Mouse (Mus musculus) gastrocnemius, adult 8-10 months (tissue): Measurements from ENCODE around the gene Clasp2. TPM values are rescaled to one million over a fixed set of nuclear protein-coding genes. Genes with fewer than 3 reads are reported as not detected.
"Not testable (repeated sequence)": the region's sequence is repeated elsewhere in the genome, so short reads cannot be mapped to it uniquely, and the experiment has no call there.

Experiments
- DNase-seq, 2 experiments: peaks; one replicate each; pipeline ENCODE4 v3.0.0; 2022; ENCODE audit warnings: low spot score in 2 of 2
- total RNA-seq, 4 experiments: library from RNA; stranded (reverse); gene quantifications; 2 replicates each; pipeline ENCODE4 v1.2.4; 2022

Clasp2 gene
- 10 to 100 TPM; 44.7 to 45.6 (median 44.9) TPM for total RNA-seq

DNA sequence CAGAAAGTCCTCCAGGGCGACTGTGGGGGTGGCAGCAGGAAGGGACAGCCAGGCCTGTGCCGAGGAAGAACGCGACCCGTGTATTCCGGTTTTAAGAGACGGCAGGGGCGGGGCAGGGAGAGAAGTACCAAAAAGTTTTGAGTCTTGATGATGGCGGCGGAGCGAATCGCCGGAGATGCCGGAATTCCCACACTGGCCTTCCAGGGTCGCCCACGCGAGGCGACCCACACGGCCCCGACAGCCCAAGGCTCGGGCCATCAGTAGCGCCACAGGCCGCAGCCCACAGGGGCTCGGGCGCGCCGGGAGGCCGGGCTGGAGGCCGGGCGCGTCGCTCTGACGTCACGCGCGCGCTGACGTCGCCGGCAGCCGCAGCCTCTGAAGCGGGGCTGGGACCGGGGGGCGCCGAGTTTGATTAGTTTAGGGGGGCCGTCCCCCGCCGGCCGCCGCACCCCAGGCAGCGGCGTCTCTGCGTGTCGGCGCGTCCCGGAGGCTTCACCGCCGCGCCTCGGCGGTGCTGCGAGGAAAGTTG is at the start of gene Clasp2:
Clasp2 (plus strand) TSS at position 366 of the 529 bp plus-strand sequence.
- peak; percentile 48 to 59 for DNase-seq

DNA sequence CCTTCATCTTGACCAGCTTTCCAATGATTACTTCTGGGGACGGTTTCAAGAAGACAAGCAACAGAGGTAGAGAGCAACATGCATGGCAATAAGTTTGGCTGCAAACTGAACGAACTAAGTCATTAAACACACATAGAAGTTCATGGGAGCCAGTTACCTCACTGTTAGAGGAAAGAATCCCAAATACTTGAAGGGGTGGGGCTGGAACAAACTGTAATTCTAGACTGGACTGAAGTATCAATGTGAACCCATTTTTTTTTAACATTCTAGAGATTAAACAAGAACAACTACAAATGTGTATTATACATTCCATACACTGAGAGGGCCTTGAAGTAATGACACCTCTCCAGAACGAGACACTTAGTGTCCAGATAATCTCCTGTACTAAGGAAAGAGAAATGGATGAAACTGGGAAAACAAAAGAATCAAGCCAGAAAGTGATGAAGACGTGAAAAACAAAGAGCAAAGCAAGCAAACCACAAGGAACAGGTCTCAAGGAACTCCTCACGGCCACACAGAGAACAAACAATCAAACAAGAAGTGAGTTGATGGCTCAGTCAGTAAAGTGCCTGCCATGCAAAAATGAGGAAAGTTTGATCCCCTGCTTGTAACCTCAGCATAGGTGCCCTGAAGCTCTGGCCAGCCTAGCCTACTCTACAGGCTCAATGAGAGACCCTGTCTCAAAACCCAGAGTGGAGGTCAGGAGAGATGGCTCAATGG is 39.7 kb upstream of the Clasp2 start:
- DNase-seq, result no peak

DNA sequence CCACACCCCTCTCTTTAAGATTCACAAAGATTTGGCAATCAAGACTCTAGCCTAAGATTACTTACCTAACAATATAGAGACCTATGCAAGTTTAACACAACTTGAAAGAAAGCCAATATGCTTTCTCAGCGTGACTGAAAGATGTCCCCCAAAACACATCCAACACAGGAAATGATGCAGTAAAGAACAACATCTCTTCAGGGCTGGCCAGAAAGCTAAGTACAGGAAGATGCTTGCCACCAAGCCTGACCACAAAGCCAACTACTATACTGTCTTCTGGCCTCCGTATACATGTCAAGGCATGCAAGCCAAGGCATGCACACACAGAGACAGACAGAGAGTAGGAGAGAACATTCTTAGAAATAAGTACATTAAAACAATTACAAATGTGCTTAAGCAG is 35.2 kb upstream of the Clasp2 start:
- DNase-seq, result no peak

DNA sequence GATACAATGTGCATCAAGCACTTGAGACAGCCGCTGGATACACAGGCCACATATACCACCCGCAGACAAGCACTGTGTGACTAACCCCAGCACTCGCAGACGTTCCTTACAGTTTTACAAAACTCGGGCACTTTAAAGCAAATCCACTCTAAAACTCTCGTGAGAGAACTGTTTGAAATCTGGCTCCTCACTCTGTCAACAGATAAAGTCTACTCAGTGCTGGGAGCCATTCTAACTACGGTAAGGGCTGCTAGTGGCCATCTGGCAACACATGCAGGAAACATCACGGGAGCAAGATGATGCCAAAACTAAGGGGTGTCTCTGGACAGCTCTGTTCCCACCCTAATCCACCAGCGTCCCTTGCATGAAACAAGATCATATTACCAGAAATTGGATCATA is 34.4 kb upstream of the Clasp2 start:
- no peak for DNase-seq

DNA sequence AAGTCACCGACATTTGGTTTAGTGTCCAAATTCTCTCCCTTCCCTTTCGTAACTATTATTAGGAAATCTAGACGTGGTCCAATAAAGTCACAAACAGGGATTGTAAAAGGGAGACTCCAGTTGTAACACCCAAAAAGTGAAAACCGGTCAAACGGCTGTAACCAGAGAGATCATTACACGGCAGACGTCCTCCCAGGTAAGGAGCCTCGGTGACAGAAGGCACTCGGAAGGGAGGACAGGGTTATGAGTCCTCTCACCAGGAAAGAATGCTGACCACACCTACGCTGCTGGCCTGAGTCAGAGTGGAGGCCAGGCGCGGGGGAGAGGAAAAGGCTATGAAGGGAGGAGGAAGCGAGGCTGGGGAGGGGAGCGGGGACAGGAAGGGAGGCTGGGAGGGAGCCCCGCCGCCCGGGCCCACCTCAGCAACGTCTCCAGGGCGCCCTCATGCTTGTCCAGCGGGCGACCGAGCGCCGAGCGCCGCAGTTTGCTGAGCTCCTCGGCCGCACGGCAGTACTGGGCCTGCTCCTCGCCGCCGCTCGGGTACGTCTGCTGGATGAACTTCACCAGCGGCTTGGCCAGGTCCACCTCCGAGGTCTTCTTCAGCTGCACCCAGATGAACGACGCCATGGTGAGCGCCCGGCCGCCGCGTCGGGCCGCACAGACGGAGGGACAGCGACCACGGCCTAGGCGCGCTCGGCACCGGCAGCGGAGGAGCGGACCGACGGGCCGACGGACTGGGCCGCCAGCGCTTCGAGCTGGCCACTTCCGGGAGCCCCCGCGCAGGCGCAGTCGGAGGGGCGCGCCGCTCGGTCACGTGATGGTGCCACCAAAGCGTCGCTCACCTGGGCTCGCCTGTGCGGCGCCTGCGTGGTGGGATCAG is 33.6 kb upstream of the Clasp2 start, which contains the start of gene Pdcd6ip:
Pdcd6ip (minus strand) TSS at position 779 of the 880 bp plus-strand sequence.
- DNase-seq, result peak; percentile 85 to 87

DNA sequence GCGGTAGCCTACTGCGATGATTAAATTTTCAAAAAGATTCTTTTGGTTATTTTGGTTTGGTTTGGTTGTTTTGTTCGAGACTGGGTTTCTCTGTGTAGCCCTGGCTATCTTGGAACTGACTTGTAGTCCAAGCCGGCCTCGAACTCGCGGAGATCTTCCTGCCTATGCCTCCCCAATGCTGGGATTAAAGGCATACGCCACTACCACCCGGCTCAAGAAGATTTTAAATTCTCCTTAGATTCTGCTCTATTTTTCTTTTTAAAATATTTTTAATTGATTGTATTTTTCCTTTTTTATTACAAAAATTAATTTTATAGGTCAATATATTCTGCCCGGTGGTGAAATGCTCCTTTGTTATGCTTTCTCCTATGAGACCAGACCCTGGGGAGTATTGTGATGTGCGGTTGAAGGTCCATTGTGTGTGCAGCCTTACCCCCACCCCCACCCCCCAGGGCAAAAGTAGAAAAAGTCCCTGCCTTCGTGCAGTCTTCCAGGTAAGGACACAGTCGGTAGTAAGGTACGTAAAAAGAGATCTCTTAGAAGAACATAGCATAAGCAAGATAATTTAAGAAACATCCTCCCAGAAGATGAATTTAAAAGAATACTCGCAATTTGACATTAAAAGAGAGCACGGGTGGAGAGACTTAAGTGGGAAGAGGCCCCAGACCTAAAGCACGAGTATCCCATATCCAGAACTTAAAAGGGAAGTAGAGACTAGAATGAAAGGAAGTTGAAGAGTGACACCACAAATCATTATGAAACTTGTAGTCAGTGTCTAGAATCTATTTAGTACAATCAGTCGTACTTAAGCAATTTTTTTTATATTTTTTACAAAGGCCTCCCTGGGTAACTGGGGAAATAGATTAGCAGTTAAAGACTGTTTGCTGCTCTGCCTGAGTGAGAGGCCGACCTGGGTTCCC is 32.7 kb upstream of the Clasp2 start:
- no peak for DNase-seq

DNA sequence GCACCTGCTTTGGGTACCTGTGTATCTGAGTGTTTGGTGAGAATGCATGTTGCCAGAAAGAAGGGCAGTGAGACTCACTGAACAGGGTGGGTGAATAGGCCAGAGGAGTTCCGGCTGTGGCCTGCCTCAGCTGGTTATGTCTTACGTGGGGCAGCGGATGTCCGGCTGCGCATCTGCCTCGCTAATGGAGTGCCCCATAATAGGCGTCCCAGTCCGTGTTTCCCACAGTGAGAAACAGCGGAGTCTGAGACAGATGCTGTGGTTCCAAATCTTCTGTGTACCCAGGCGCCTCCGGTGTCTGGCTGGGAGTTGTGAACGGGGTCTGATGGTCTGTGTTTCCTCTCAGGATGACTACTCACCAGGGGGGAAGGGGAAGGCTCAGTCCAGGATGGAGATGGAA is 30.4 kb upstream of the Clasp2 start:
- no peak for DNase-seq

DNA sequence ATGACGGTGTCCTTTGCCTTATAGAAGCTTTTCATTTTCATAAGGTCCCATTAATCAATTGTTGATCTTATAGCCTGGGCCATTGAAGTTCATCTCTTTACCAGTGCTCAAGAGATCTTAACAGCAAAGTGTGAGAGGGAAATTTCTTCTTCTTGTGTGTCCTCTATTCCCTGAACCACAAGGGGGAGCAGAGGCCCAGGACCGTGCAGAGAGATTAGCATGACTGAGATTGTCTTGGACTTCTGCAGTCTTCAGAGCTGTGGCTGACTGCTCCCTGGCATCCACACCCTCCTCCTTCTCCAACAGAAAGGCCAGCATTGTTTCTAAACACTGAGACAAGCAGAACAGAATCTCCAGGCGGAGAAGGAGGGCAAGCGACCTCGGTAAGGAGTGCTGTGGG is 22.2 kb upstream of the Clasp2 start:
- no peak for DNase-seq

DNA sequence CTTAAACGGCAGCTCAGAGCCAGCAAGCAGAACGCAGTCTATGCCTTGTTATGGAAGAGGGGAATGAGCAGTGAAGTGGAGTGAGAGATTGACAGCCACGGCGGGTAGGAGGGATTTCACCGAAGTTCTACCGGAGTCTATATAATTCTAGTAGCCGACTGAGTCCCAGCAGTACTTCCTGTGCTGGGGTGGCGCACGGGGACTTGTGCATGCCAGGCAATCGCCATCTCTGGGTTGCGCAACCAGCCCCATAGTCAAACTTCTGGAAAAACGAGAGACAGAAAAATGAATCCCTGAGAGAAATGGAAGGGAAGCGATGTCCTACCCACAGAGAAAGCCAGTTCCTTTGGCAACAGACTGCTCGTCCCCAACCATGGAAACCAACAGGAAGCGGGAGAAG is 16.6 kb upstream of the Clasp2 start:
- no peak for DNase-seq

DNA sequence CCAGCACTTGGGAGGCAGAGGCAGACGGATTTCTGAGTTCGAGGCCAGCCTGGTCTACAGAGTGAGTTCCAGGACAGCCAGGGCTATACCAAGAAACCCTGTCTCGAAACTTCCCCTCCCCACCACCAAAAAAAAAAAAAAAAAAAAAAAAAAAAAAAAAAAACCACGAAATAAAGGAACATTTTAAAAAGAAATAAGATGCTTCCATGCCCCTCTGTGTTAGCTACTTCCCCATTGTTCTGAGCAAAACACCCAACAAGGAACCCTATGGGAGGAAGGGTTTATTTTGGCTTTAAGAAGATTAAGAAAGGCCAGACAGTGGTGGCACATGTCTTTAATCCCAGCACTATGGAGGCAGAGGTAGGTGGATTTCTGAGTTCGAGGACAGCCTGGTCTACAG is 15.7 kb upstream of the Clasp2 start:
- not testable (repeated sequence) for DNase-seq

DNA sequence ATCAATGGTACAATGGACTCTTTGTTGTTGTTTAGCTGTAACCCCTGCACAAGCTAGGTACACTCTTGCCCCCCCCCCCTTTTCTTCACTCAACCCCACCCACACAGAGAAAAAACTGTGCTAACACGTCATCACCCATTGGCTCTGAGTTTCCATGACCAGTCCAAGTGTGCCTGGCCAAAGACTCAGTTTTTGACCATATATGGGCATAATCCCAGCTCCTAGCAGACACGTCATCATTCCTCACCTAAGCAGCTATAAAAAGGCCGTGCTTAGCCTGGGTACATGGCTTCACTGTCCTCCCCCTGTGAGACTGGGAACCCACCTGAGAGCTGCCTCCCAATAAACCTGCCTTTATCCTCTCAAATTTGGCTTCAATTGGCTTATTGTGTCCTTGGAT is 15.1 kb upstream of the Clasp2 start:
- DNase-seq, result no peak

DNA sequence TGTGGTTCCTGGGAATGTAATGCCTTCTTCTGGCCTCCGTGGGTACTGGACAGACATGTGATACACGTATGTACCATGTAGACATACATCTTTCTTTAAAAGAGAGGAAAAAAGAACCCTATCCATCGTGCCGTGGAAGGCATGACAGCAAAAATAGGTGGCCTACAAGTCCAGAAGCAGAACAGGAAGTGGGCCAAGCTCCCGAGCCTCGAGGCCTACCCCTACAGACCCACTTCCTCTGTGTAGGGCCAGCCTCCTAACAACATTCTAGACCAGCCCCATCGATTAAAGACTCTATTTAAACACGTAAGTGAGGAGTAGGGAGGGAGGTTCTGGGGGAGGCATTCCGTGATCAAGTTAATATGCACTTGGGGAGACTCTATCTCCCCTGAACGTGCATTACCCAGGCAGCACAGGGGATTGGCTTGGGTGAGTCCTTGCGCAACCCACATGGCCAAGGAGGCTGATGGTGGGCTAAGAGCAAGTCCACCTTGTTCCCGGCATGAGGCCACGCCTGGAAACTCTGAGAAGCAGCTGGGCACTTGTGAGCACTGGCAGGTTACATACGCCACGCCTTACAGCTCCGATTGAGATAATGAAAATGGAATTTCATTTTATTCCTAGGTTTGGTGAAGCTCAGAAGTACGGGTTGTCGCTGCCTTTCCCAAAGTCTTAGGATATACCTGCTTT is 14.1 kb upstream of the Clasp2 start:
- DNase-seq, result no peak

DNA sequence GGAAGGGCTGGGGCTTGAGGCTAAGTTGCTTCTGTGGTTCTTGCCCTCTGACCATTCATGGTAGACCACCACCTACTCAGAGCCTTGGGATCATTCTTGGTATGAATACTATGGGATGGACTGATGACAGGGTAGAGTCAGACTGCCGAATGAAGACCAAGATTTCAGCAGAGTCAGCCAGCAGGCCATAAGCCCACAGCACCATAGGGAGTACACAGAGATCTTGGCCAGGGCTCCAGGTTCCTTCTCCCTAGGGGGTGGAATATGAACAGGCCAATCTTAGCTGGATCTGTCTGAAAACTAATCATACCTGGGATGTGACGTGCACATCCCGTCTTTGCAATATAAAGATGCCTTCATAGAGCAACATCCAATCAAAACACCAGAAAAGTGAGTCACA is 9.7 kb upstream of the Clasp2 start:
- DNase-seq, result no peak

DNA sequence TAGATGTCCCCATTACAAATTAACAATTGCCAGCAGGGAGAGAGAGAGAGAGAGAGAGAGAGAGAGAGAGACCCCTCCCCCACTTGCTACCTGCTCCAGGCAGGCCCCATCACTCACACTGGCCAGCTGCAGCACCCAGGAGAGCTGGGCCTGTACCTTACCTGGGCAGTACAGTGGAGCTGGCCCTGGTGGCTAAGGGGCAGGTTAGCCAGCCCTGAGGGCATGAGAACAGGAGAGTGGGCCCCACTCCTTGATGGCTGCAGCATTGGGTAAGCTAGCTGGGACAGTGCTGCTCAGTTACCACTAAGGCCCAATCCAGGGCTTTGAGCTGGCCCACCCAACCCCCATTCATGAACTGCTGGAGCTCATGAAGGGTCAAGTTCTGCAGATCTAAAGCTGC is 5.4 kb upstream of the Clasp2 start:
- DNase-seq, result no peak

DNA sequence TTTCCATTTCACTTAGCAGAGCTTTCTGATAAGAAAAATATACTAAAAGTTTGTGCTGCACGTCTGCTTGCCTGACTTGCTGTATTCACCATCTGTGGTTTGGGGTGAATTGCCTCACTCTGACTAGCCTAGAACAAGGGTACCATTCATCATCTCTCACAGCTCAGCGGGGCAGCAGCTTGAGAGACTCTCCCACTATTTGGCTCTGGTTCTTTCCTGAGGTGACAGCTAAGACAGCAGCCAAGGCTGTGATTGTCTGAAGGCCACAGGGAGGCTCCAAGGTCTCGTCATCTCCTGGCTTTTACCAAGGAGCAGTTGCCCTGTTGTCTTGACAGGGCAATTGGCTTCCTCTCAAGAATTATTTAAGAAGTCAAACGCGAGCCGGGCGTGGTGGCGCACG is 3.3 kb upstream of the Clasp2 start:
- DNase-seq, result no peak

DNA sequence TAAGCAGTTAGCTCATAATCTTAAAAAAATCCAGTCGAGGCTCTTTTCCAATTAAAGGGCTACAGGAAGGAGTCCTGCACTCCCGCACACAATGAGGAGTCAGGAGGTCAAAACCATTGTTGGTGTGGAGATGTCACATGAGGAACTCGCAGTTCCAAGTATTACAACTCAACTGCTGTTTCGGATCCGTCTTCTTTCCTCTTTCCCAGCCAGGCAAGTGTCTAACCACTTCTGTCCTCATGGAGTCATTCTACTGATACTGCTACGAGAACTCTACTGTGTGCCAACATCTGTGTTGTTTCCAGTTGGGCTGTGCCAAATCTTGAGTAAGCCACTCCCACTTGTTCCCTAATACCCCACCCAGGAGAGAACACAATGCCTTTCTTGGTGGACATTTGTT is 2.3 kb upstream of the Clasp2 start:
- DNase-seq, result no peak

DNA sequence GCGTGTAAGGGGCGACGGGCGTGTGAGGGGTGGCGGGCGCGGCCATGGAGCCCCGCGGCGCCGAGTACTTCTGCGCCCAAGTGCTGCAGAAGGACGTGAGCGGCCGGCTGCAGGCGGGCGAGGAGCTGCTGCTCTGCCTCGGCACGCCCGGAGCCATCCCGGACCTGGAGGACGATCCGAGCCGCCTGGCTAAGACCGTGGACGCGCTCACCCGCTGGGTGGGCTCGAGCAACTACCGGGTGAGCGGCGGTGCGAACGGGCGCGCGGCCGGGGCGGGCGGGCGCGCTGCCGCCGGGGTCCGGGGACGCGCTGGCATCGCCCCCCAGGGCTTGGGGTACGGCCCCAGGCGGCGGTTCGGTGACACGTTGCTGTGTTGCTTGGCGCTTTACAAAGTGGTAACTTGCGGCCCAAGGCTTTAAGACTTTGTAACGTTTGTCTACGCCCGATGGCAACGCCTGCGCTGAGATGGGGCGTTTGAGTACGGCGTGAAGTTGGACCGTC is 414 bp downstream of the Clasp2 start:
- DNase-seq, result peak in 1 of 2 experiments; percentile 17

DNA sequence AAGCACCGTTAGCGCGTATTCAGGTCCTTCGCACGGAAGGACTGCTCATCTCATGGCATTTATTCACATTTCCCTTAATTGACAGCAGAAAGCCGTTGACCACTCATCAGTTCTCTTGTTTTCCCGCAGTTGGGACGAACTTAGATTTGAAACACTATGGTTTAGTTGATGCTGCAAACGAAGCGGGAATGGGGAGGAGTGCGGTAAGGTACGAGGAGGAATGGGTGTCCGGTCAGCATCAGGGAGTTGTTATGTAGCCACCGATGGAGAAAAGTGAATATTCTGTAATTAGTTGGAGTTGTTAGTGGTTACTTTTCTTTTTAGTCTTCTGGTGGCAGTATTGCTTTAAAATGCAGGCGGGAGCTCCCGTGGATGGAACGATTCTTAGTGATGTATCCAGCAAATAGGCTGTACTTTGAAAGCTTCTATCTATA is 1.1 kb downstream of the Clasp2 start:
- DNase-seq, result no peak

DNA sequence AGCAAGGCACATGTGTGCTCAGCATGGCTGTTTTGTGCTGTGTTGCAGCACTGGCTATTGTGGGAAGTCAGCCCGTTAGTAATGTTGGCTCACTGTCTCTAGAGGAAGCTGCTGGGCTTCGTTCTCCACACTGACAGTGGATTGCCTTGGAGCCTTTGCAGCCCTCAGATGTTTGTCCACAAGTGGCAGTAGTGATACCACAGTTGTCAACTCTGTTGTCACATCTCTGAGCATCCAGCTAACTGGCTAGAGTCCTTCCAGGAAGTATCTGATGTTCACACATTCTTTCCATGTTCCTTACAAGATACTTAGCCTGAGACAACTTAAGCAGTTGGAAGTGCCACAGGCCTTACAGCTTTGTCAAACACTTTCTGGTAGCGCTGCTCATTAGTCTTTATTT is 2.0 kb downstream of the Clasp2 start:
- no peak for DNase-seq

DNA sequence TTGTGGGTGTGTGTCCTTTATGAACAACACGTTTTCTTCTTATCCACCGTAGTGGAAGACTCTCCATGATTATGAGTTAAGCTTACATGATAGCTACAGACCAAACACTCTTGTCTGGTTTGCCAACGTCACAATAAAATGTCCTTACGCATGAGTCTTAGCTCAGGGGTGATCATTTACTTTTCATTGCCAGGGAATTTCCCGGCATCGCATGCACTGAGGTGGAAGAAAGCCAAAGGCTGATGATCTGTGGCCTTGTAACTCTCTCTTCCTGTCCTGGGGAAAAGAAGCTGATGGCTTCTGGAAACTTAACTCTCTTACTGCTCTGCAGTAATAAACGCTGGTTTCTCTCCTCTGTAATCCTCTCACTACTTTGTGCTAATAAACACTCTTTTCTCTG is 8.1 kb downstream of the Clasp2 start:
- DNase-seq, result no peak
